Mouse (Mus musculus) left cerebral cortex, adult 8-10 months (tissue): ENCODE data around the gene Tex52. TPM values are rescaled to one million over a fixed set of nuclear protein-coding genes. Genes with fewer than 3 reads are reported as not detected.
A peak's percentile ranks its signal among the peaks of the same experiment; 100 is the strongest.
"Not testable (repeated sequence)": the region's sequence is repeated elsewhere in the genome, so short reads cannot be mapped to it uniquely, and the experiment has no call there.

Source experiments
- DNase-seq, 2 experiments: peaks; one replicate each; pipeline ENCODE4 v3.0.0; 2022; ENCODE audit warnings: low spot score in 2 of 2
- total RNA-seq, 4 experiments: library from RNA; stranded (reverse); gene quantifications; 2 replicates each; pipeline ENCODE4 v1.2.4; 2022

Gene Tex52
- total RNA-seq, 4 experiments from 2014 or later = 1.6 to 2.3 (median 1.9) TPM

- DNase-seq = not testable (repeated sequence)
Observed at GRCm38 (mm10) chr6:128380594-128381167, 5.4 kb downstream of the Tex52 start.

GRCm38 (mm10) chr6:128381254-128381653 lies 6.0 kb downstream of the Tex52 start:
- DNase-seq = no peak

- no peak for DNase-seq
Observed at GRCm38 (mm10) chr6:128383752-128384151, 8.5 kb downstream of the Tex52 start.

GRCm38 (mm10) chr6:128385026-128385425 lies 9.8 kb downstream of the Tex52 start:
- no peak for DNase-seq

GRCm38 (mm10) chr6:128389185-128389584 lies 13.9 kb downstream of the Tex52 start:
- DNase-seq = no peak

- DNase-seq = no peak
Observed at GRCm38 (mm10) chr6:128390683-128391082, 15.4 kb downstream of the Tex52 start.

GRCm38 (mm10) chr6:128397574-128398261 lies 22.5 kb downstream of the Tex52 start:
- no peak for DNase-seq

GRCm38 (mm10) chr6:128398996-128399395 lies 23.7 kb downstream of the Tex52 start, which contains the start of gene Nrip2:
Nrip2 (plus strand) TSS chr6:128399296.
- DNase-seq = no peak

- DNase-seq = no peak
Observed at GRCm38 (mm10) chr6:128399421-128400185, 24.3 kb downstream of the Tex52 start.

- no peak for DNase-seq
Observed at GRCm38 (mm10) chr6:128404708-128405107, 29.5 kb downstream of the Tex52 start.

- DNase-seq = no peak
Observed at GRCm38 (mm10) chr6:128408544-128409125, 33.4 kb downstream of the Tex52 start.

GRCm38 (mm10) chr6:128410305-128410704 lies 35.0 kb downstream of the Tex52 start:
- DNase-seq = no peak

GRCm38 (mm10) chr6:128411115-128411514 lies 35.9 kb downstream of the Tex52 start:
- DNase-seq = peak; percentile 58 to 91

- DNase-seq = no peak
Observed at GRCm38 (mm10) chr6:128416169-128416568, 40.9 kb downstream of the Tex52 start.

GRCm38 (mm10) chr6:128418076-128418475 lies 42.8 kb downstream of the Tex52 start:
- no peak for DNase-seq

GRCm38 (mm10) chr6:128421036-128421435 lies 45.8 kb downstream of the Tex52 start:
- DNase-seq = no peak

GRCm38 (mm10) chr6:128421480-128421879 lies 46.2 kb downstream of the Tex52 start:
- DNase-seq = no peak

- DNase-seq = no peak
Observed at GRCm38 (mm10) chr6:128423496-128424268, 48.4 kb downstream of the Tex52 start.

GRCm38 (mm10) chr6:128424269-128425019 lies 49.2 kb downstream of the Tex52 start, which contains the start of gene Itfg2:
Itfg2 (minus strand) TSS chr6:128424931.
- DNase-seq = peak; percentile 94 to 96

GRCm38 (mm10) chr6:128425046-128425445 lies 49.8 kb downstream of the Tex52 start:
- no peak for DNase-seq
